Mouse (Mus musculus) stomach, embryonic 16.5 days (tissue): ENCODE results near the gene Ubxn10. TPM values are rescaled to one million over a fixed set of nuclear protein-coding genes. Genes with fewer than 3 reads are reported as not detected.

ENCODE experiments used
- ATAC-seq: fragments of 200-750 bp; cut with Nextera tagmentation; 2 replicates; pipeline ENCODE4 v1.8.0; 2017; ENCODE audit warnings: moderate number of reproducible peaks, moderate TSS enrichment; ENCODE audit not compliant: insufficient read depth, low FRiP score
- H3K27ac ChIP-seq: fragments of 300-500 bp; sonication (generic); 2 replicates; pipeline ENCODE4 v1.5.1; 2014; ENCODE audit warnings: low read length
- H3K27me3 ChIP-seq: fragments of 300-500 bp; sonication (generic); 2 replicates; pipeline ENCODE4 v1.6.1; 2014; ENCODE audit warnings: low read length, control low read depth, mixed read lengths; ENCODE audit not compliant: control insufficient read depth, insufficient read depth
- H3K36me3 ChIP-seq: fragments of 300-500 bp; sonication (generic); 2 replicates; pipeline ENCODE4 v1.6.1; 2014; ENCODE audit warnings: low read length; ENCODE audit not compliant: control insufficient read depth, insufficient read depth
- H3K4me1 ChIP-seq: fragments of 300-500 bp; sonication (generic); 2 replicates; pipeline ENCODE4 v1.6.1; 2014; ENCODE audit warnings: low read length, control low read depth, mixed read lengths; ENCODE audit not compliant: control insufficient read depth, insufficient read depth
- H3K4me2 ChIP-seq: fragments of 300-500 bp; sonication (generic); 2 replicates; pipeline ENCODE4 v1.6.1; 2014; ENCODE audit warnings: low read depth, low read length, mixed read lengths
- H3K4me3 ChIP-seq: fragments of 300-500 bp; sonication (generic); replicated peaks from 2 replicates; pipeline ENCODE4 v1.5.1; 2014; ENCODE audit warnings: mild to moderate bottlenecking, low read length
- H3K9ac ChIP-seq: fragments of 300-500 bp; sonication (generic); 2 replicates; pipeline ENCODE4 v1.6.1; 2014; ENCODE audit warnings: low read length
- H3K9me3 ChIP-seq: fragments of 300-500 bp; sonication (generic); replicated peaks from 2 replicates; pipeline ENCODE4 v1.6.1; 2016; ENCODE audit warnings: low read length, control low read depth; ENCODE audit not compliant: control insufficient read depth
- WGBS: fragments of 180-500 bp; shearing (Covaris S2); extraction: QIAGEN DNeasy Blood & Tissue Kit; methylation state at CpG from one replicate; pipeline ENCODE4 v1.1.7; 2014; 5-methylcytosine and 5-hydroxymethylcytosine counted together
- polyA plus RNA-seq: library from polyadenylated mRNA; unstranded; fragments of >200 nt; fragmentation: Nextera tagmentation; extraction: Ambion mirVana; gene quantifications from 2 replicates; pipeline ENCODE4 v1.2.1, GENCODE M21; 2015

Gene Ubxn10
- polyA plus RNA-seq, 1 experiment from 2014 or later: 0.85 TPM

DNA sequence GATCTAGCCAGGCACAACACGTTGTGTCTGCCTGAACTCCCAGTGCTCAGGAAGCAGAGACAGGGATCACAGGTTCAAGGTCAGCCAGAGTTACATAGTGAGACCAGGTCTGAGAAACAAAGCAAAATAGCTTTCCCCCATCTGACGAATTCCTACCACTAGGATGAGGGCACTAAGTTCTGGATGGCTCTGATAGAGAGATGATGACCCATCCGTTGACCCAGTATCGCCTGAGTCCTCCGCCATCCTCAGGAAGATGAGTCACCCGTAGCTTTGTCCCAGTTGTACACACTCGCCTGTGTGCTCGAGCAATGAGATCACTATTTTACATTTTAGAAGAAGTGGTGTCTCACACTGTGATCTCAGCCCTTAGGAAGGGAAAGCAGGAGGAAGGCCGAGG is 25.3 kb upstream of the Ubxn10 start:
- H3K27me3 ChIP-seq: no peaks in the 10 kb centered on the region
- no peak overlapping the region for H3K27ac ChIP-seq
- H3K9ac ChIP-seq: no peak overlapping the region
- no peak for ATAC-seq
- WGBS: 73% methylated on average over 9 of the region's 9 CpGs
- no peaks in the 10 kb centered on the region for H3K9me3 ChIP-seq
- no peaks in the 10 kb centered on the region for H3K36me3 ChIP-seq
- peaks cover 5% of the 10 kb centered on the region; the same call in 1 of the 2 replicates for H3K4me1 ChIP-seq
- H3K4me2 ChIP-seq: no peak overlapping the region
- H3K4me3 ChIP-seq: no peak overlapping the region

DNA sequence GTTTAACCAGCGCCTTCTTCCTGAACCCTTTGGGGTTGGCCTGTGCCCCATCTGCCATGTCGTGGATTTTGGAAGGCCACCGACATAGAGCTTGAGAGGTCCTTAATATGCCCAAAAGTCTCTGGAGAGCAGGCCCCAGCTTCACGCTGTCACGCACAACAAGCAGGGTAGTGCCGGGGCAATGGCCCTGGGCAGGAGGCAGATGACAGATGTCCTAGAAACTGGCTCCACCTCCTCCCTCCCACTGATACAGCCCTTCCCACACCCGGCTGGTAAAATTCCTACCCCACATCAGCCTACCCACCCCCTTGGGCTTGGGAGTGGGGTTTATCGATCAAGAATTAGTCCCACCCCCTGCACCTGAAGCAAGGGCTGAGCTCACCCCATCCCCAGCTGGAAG is 20.4 kb upstream of the Ubxn10 start, which contains the start of gene Pla2g2f:
Gene Pla2g2f, minus strand, starts transcription at position 211 of the 400 bp plus-strand sequence.
- Histone ChIP-seq H3K9me3 (no peaks in the 10 kb centered on the region), H3K27me3 (no peaks in the 10 kb centered on the region), H3K27ac (peak within 1 kb of the TSS; percentile 18; the same call in 1 of the 2 replicates), H3K9ac (no peak within 1 kb of the TSS), H3K4me3 (no peak within 1 kb of the TSS), H3K4me2 (no peak within 1 kb of the TSS), H3K4me1 (peaks cover 5% of the 10 kb centered on the region; the same call in 1 of the 2 replicates), H3K36me3 (no peaks in the 10 kb centered on the region)
- WGBS: 74% methylated on average over 8 of the region's 8 CpGs
- no peak for ATAC-seq

DNA sequence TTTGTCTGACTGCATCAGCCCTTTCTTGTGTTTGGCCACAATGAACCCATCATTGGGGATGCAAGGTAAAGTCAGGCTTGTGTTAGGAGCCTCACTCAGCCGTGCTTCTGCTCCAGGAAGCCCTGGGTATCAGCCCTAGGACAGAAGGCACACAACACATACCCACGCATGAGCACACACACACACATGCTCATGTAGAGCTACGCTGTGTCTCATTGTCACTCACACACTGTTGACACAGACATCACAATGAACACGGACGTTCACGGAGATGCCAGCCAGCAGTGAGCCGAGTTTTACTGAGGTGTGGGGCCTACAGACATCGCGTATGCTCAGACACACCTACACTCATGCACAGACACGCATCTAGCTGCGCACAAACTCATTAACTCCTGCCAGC is 19.0 kb upstream of the Ubxn10 start:
- ATAC-seq: no peak
- Histone ChIP-seq H3K4me3 (no peak overlapping the region), H3K36me3 (no peaks in the 10 kb centered on the region), H3K27me3 (no peaks in the 10 kb centered on the region), H3K9me3 (no peaks in the 10 kb centered on the region), H3K4me1 (peaks cover 5% of the 10 kb centered on the region; the same call in 1 of the 2 replicates), H3K4me2 (no peak overlapping the region), H3K9ac (no peak overlapping the region), H3K27ac (no peak overlapping the region)
- 76% methylated on average over 11 of the region's 11 CpGs for WGBS

DNA sequence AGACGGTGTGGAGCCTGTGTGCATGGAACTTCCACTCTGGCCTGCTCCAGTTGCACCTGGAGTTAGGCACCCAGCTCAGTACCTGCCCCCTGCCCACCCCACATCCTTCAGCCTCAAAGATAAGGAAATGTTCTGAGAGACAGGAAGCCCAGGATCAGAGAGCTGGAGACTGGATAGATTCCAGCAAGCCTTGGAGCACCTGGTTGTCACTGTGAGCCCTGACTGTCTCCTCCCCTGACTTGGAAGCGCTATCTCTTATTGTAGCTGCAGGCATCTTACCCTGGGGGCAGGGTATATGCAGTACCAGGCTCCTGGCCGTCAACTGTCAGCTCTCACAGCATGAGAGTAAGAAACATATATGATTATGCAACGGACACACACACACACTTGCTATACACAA is 18.5 kb upstream of the Ubxn10 start:
- Histone ChIP-seq H3K4me2 (no peak overlapping the region), H3K9me3 (no peaks in the 10 kb centered on the region), H3K4me1 (peaks cover 4% of the 10 kb centered on the region; the same call in 1 of the 2 replicates), H3K27me3 (no peaks in the 10 kb centered on the region), H3K9ac (no peak overlapping the region), H3K27ac (no peak overlapping the region), H3K36me3 (no peaks in the 10 kb centered on the region), H3K4me3 (no peak overlapping the region)
- 72% methylated on average over 4 of the region's 4 CpGs for WGBS
- no peak for ATAC-seq

DNA sequence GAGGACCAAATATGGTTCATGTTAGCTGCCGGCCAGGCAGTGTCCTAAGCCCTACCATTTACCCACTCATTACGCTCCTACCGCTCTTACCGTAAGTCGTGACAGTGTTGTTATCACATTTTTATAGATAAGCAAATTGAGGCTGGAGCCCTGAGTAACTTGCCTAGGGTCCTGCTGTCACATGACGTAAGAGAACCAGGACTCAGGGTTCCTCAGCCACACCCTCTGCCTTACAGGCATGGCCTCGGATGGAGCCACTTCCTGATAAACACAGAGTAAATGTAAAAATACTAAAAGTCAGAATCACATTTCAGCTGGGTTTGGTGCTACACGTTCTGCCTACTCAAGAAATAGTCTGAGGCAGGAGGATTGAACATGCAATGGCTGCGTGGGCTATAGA is 17.5 kb upstream of the Ubxn10 start:
- Histone ChIP-seq H3K36me3 (no peaks in the 10 kb centered on the region), H3K4me3 (no peak overlapping the region), H3K27me3 (no peaks in the 10 kb centered on the region), H3K4me2 (no peak overlapping the region), H3K27ac (no peak overlapping the region), H3K9me3 (no peaks in the 10 kb centered on the region), H3K9ac (no peak overlapping the region), H3K4me1 (no peaks in the 10 kb centered on the region)
- no peak for ATAC-seq
- 63% methylated on average over 9 of the region's 9 CpGs for WGBS

DNA sequence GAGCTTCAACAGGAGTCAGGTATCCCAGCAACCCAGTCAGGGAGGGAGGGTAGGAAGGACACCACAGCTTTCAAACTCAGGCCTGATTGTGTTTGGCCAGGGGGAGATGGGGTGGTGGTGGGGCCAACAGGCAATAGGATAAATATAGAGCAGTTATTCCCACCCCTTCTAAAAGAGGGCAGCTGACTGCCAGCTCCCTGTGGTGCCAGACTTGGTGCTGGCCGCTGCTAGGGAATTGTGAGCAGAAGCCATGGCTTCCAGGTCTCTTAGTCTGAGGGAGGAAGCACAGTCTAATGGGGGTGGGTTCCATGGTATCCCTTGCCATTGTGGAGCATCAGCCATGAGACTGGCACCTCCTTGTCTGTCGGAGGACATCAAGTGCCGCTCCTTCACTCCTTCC is 16.6 kb upstream of the Ubxn10 start:
- H3K36me3 ChIP-seq: no peaks in the 10 kb centered on the region
- H3K27me3 ChIP-seq: no peaks in the 10 kb centered on the region
- no peak overlapping the region for H3K27ac ChIP-seq
- no peak overlapping the region for H3K4me2 ChIP-seq
- WGBS: 85% methylated on average over 3 of the region's 3 CpGs
- no peak overlapping the region for H3K4me3 ChIP-seq
- no peaks in the 10 kb centered on the region for H3K9me3 ChIP-seq
- no peaks in the 10 kb centered on the region for H3K4me1 ChIP-seq
- no peak overlapping the region for H3K9ac ChIP-seq
- no peak for ATAC-seq

DNA sequence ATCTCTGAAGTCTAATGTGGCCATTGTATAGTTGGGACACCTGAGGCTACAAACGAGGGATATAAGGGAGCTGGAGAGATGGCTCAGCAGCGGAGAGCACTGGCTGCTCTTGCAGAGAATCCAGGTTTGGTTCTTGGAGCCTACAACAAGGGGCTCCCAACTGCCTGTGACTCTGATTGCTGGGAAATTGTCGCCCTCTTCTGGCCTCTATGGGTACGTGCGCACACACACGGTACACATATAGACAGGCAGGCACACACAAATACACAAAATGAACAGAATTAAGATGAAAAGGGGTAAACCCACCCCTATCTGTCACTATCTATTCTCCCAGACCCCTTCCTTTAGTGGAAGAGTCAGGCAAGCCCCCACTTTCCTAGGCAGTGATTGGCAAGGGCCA is 15.6 kb upstream of the Ubxn10 start:
- no peak for ATAC-seq
- H3K27ac ChIP-seq: no peak overlapping the region
- 92% methylated on average over 6 of the region's 6 CpGs for WGBS
- H3K4me2 ChIP-seq: no peak overlapping the region
- H3K36me3 ChIP-seq: no peaks in the 10 kb centered on the region
- H3K9me3 ChIP-seq: no peaks in the 10 kb centered on the region
- no peak overlapping the region for H3K9ac ChIP-seq
- H3K27me3 ChIP-seq: no peaks in the 10 kb centered on the region
- H3K4me1 ChIP-seq: no peaks in the 10 kb centered on the region; the same call in 1 of the 2 replicates
- no peak overlapping the region for H3K4me3 ChIP-seq

DNA sequence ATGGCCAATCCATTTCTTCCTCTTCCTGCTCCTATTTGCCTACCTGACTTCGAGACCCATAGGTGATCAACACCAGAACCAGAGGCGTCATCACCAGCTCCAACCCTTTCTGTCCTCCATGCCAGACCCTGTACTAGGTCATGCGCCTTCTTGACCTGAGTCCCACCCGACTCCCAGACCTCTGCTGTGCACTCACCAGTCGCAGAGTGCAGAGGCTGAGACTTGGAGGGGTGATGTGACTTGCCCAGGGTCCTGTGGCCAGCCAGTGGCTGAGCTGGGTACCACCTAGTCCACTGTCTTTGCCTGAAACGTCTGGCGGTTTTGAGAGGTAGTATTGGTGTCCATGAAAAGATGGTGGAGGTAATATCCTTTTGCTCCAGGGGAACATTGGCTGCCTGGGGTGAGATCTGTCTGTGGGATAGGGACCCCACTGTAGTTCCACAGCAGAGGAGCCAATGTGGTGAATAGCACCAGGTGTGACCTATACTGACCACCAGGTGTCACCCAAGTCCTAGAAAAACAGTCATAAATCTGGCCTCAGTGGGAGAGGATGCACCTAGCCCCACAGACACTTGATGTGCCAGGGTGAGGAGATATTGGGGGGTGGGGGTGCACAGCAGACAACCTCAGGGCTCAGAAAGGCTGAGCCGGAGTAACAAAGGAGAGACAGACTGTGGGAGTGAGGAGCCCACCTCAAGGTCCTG is 11.6 kb upstream of the Ubxn10 start:
- no peak overlapping the region for H3K27ac ChIP-seq
- H3K36me3 ChIP-seq: no peaks in the 10 kb centered on the region
- H3K9me3 ChIP-seq: no peaks in the 10 kb centered on the region
- ATAC-seq: peak; percentile 23; the same call in 1 of the 2 replicates
- H3K4me1 ChIP-seq: no peaks in the 10 kb centered on the region; the same call in 1 of the 2 replicates
- no peaks in the 10 kb centered on the region for H3K27me3 ChIP-seq
- no peak overlapping the region for H3K4me2 ChIP-seq
- H3K4me3 ChIP-seq: no peak overlapping the region
- WGBS: 46% methylated on average over 8 of the region's 8 CpGs
- H3K9ac ChIP-seq: no peak overlapping the region

DNA sequence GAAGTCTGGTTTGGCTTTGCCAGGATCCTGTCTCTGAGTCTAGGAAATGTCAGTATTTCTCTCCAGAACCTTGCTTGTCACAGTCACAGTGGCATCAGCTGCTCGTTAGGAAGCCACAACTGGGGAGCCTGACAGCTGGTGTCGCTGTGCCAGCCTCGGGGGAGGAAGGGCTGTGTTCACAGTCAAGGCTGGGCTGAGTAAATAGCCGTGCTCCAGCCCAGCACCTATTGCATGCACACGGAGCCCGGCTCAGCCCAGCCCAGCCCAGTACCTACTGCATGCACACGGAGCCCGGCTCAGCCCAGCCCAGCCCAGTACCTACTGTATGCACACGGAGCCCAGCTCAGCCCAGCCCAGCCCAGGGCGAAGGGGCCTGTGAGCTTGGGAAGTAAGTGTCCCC is 10.9 kb upstream of the Ubxn10 start:
- ATAC-seq: peak; percentile 73
- no peak overlapping the region for H3K27ac ChIP-seq
- no peaks in the 10 kb centered on the region for H3K36me3 ChIP-seq
- H3K4me2 ChIP-seq: no peak overlapping the region
- no peak overlapping the region for H3K4me3 ChIP-seq
- no peak overlapping the region for H3K9ac ChIP-seq
- no peaks in the 10 kb centered on the region; the same call in 1 of the 2 replicates for H3K4me1 ChIP-seq
- WGBS: 57% methylated on average over 10 of the region's 10 CpGs
- H3K9me3 ChIP-seq: no peaks in the 10 kb centered on the region
- H3K27me3 ChIP-seq: no peaks in the 10 kb centered on the region
